Mouse (Mus musculus): ENCODE measurements around the gene Tarm1. TPM values are rescaled to one million over a fixed set of nuclear protein-coding genes. Genes with fewer than 3 reads are reported as not detected.

The Tarm1 gene
- polyA plus RNA-seq, 1 experiment, result not detected

DNA sequence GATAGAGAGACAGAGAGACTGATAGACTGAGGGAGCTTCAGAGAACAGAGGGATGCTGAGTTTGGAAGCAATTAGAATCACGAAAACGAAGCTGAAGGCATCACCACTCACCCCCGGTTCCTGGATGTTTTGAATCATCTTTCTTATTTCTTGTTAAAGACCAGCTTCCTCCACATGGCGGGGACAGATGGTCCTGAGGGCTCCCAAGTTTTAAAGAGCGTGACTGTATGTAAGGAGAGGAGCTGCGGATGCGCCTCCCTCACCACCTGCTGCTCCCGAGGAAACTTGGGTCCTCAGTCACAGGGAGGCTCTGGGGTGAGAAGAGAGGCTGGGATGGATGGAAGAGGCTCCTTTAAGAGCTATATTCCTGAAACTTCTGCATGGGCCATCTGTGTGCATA is 42.2 kb downstream of the Tarm1 start:
- no peak for TF ChIP-seq POLR2A (IDR thresholded peaks at IDR 0.05; ENCODE audit: insufficient read depth, low read depth, low read length)
- TF ChIP-seq CTCF (IDR thresholded peaks at IDR 0.05; ENCODE audit: insufficient read depth, low read depth, low read length), result no peak
- WGBS, result 87% methylated on average over 8 of the region's 8 CpGs
- Histone ChIP-seq H3K27ac (ENCODE audit: insufficient read depth, low read depth, low read length) (no peak overlapping the region), H3K4me1 (ENCODE audit: control insufficient read depth, insufficient read depth, low read length) (no peaks in the 10 kb centered on the region), H3K4me3 (ENCODE audit: insufficient read depth, low read depth, low read length) (no peak overlapping the region)

DNA sequence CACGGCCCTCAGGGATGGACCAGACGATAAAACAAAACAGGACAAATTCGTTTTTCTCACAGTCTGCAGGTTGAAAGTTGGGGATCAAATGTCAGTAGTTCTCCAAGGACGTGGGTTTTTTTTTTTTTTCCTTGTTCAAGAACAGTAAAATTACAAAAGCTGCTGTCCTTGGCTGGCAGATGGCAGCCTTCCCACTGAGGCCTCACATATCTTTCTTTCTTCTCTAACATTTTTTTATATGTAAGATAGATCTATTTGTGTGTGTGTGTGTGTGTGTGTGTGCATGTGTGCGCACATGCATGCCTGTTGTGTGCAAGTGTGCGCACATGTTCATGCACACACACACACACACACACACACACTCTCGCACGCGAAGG is 44.6 kb downstream of the Tarm1 start:
- Histone ChIP-seq H3K4me3 (ENCODE audit: insufficient read depth, low read depth, low read length) (no peak overlapping the region), H3K27ac (ENCODE audit: insufficient read depth, low read depth, low read length) (no peak overlapping the region), H3K4me1 (ENCODE audit: control insufficient read depth, insufficient read depth, low read length) (no peaks in the 10 kb centered on the region)
- WGBS, result 76% methylated on average over 9 of the region's 9 CpGs
- TF ChIP-seq CTCF (IDR thresholded peaks at IDR 0.05; ENCODE audit: insufficient read depth, low read depth, low read length) (no peak), POLR2A (IDR thresholded peaks at IDR 0.05; ENCODE audit: insufficient read depth, low read depth, low read length) (no peak)

DNA sequence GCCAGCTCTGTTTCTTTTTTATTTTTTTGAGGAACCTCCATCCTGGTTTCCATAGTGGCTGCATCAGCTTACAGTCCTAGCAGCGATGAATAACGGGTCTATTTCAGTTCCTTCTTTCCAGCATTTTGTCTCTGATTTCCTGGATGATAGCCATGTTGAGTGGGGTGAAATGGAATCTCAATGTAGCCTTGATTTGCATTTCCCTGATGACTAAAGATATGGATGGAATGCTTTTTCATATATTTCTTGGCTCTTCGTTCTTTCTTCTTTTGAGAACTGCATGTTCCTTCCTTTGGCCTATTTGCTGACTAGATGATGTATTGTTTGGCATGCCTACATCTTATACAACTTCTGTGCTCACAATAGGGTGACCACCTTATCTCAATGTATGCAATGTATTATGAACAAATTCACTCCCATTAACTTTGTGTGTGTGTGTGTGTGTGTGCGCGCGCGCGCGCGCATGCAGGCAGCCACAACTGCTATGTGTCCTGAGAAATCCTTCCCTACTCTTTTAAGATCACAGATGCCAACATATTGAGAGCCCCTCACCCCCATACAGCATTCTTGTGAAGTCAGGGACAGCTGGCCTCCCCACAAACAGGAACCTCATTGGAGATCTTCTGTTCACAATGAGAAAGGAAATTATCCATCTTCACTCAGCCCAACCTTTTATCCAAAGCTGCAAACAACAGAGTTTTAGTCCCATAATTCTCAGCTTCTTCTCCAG is 45.1 kb downstream of the Tarm1 start:
- no peaks in the 10 kb centered on the region for H3K4me1 ChIP-seq (ENCODE audit: control insufficient read depth, insufficient read depth, low read length)
- no peak for TF ChIP-seq POLR2A (IDR thresholded peaks at IDR 0.05; ENCODE audit: insufficient read depth, low read depth, low read length)
- no peak for TF ChIP-seq CTCF (IDR thresholded peaks at IDR 0.05; ENCODE audit: insufficient read depth, low read depth, low read length)
- H3K4me3 ChIP-seq (ENCODE audit: insufficient read depth, low read depth, low read length), result no peak overlapping the region
- no peak overlapping the region for H3K27ac ChIP-seq (ENCODE audit: insufficient read depth, low read depth, low read length)
- 91% methylated on average over 10 of the region's 10 CpGs for WGBS

DNA sequence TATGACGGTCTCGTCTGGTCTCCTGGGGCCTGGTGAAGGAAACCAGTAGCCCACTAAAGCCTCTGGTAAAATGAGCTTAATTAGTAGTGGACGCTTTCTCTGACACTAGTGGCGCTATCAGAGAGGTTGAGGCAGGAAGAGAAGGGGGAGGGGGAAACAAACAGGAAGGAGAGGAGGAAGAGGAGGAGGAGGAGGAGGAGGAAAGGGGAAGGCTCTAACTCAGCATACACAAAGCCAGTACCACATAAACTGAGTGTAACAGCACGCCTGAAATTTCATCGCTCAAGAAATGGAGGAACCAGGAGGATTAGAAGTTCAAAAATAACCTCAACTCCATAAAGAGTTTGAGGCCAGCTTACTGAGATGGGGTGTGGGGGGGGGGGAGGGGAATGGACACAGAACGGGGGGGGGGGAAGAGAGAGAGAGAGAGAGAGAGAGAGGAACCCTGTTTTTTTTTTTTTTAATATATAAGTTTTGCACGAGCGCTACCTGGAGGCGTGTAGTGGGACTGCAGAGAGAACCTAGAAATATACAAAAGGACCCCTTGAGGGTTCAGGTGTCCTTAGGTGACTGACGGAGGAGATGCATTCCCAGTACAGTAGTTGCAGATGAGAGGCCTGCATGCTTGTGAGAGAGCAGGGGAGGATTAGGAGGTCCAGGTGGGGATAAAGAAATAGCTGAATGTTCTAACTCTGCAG is 48.8 kb downstream of the Tarm1 start:
- Histone ChIP-seq H3K4me1 (ENCODE audit: control insufficient read depth, insufficient read depth, low read length) (peaks cover 5% of the 10 kb centered on the region; the same call in 1 of the 2 replicates), H3K4me3 (ENCODE audit: insufficient read depth, low read depth, low read length) (no peak overlapping the region), H3K27ac (ENCODE audit: insufficient read depth, low read depth, low read length) (no peak overlapping the region)
- no peak for TF ChIP-seq POLR2A (IDR thresholded peaks at IDR 0.05; ENCODE audit: insufficient read depth, low read depth, low read length)
- no peak for TF ChIP-seq CTCF (IDR thresholded peaks at IDR 0.05; ENCODE audit: insufficient read depth, low read depth, low read length)
- 54% methylated on average over 11 of the region's 11 CpGs for WGBS

DNA sequence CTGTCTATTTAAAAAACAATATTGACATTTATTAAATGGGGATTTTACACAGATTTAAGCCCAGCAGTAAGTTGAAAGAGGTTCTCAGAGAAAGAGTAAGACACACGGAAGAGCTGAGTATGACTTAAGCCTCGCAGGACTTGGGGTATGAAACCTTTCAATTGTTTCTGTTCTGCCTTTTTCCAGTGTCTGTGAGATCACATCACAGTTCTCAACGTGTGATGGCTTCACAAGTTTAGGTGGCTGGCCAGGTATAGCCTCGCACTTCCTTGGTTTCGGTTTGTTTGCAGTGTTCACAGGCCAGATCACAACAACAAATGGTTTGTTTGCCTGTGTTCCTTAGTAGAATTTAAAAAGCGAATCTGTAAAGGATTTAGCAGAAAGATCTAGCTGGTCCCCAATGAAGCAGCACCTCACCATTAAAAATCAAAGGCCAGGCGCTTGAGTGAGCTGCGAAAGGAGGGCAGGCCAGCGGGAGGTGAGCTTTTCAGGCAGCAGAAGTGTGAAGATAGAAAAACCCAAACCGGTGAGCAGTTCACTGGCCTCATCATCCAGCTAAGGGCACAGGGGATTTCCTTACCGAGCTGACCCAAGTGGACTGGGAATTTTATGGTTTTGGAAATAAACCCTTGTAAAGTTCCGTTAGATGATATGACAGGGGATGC is 49.5 kb downstream of the Tarm1 start:
- no peak for TF ChIP-seq CTCF (IDR thresholded peaks at IDR 0.05; ENCODE audit: insufficient read depth, low read depth, low read length)
- no peak for TF ChIP-seq POLR2A (IDR thresholded peaks at IDR 0.05; ENCODE audit: insufficient read depth, low read depth, low read length)
- H3K27ac ChIP-seq (ENCODE audit: insufficient read depth, low read depth, low read length), result no peak overlapping the region
- H3K4me3 ChIP-seq (ENCODE audit: insufficient read depth, low read depth, low read length), result no peak overlapping the region
- peaks cover 5% of the 10 kb centered on the region; the same call in 1 of the 2 replicates for H3K4me1 ChIP-seq (ENCODE audit: control insufficient read depth, insufficient read depth, low read length)
- 78% methylated on average over 12 of the region's 12 CpGs for WGBS

DNA sequence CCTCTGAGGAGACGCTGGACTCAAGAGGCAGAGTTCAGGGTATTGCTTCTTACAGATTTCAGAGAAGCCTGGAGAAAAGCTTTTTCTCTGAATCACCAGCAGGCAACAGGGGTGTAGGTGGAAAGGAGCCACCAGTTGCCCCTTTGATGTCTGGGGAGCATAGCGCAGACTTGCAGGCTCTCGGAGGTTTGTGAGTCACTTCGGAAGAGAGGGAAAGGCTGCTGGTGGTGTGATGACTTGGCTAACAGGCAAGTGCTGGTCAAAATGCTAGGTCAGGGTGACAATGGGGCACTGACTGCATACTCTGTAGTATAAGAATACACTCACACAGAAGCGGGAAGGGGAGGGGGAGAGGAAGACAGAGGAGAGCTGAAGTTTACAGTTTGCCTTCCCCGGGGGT is 51.3 kb downstream of the Tarm1 start:
- Histone ChIP-seq H3K4me1 (ENCODE audit: control insufficient read depth, insufficient read depth, low read length) (peaks cover 5% of the 10 kb centered on the region; the same call in 1 of the 2 replicates), H3K4me3 (ENCODE audit: insufficient read depth, low read depth, low read length) (no peak overlapping the region), H3K27ac (ENCODE audit: insufficient read depth, low read depth, low read length) (no peak overlapping the region)
- WGBS, result 37% methylated on average over 6 of the region's 6 CpGs
- TF ChIP-seq CTCF (IDR thresholded peaks at IDR 0.05; ENCODE audit: insufficient read depth, low read depth, low read length), result no peak
- no peak for TF ChIP-seq POLR2A (IDR thresholded peaks at IDR 0.05; ENCODE audit: insufficient read depth, low read depth, low read length)

DNA sequence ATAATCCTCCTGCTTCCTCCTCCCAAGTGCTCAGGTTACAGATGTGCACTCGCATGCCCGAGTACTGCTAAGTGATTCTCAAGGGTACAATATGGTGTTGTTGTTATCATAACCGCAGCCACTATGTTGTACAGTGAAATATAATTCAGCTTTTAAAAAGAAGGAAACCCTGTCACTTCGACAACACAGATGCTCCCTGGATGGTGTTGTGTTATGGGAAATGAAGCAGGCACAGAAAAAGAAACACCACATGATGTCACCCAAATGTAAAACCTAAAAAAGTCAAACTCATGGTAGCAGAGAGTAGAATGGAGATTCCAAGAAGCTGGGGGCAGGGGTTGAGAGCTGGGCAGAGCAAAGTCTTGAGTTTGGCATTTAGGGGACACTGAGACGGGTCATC is 51.8 kb downstream of the Tarm1 start:
- Histone ChIP-seq H3K27ac (ENCODE audit: insufficient read depth, low read depth, low read length) (no peak overlapping the region), H3K4me1 (ENCODE audit: control insufficient read depth, insufficient read depth, low read length) (peaks cover 5% of the 10 kb centered on the region; the same call in 1 of the 2 replicates), H3K4me3 (ENCODE audit: insufficient read depth, low read depth, low read length) (no peak overlapping the region)
- TF ChIP-seq CTCF (IDR thresholded peaks at IDR 0.05; ENCODE audit: insufficient read depth, low read depth, low read length) (no peak), POLR2A (IDR thresholded peaks at IDR 0.05; ENCODE audit: insufficient read depth, low read depth, low read length) (no peak)
- WGBS, result 69% methylated on average over 5 of the region's 5 CpGs

DNA sequence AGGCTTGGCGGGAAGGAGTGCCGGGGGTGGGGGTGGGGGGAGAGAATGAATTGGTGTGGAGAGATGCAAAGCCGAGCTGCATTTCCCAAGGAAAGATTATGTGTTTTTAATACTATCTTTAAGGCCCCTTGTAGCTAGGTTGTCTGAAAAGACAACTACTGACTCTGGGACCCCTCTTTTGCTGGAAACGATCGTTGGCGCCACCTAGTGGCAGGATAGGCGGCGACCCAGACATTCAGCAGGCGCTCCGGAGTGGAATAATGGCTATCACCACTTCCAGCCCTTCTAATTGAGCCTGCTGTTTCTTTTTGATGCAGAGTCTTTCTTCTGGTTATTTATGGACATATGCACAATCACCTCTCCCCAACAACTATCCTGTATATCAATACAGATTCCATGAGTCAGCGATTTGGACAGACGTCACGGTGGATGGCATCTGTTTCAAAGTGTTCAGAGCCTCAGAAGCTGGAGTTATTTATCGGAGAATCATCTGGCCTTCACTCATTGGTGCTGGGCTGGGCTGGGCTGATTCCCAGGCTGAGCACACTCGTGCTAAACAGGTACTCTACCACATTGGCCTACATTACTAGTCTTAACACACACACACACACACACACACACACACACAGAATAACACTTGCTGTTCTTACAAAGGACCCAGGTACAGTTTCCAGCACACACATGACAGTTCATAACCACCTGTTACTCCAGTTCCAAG is 53.5 kb downstream of the Tarm1 start:
- Histone ChIP-seq H3K4me1 (ENCODE audit: control insufficient read depth, insufficient read depth, low read length) (peaks cover 6% of the 10 kb centered on the region; the same call in 1 of the 2 replicates), H3K4me3 (ENCODE audit: insufficient read depth, low read depth, low read length) (no peak overlapping the region), H3K27ac (ENCODE audit: insufficient read depth, low read depth, low read length) (no peak overlapping the region)
- 18% methylated on average over 15 of the region's 15 CpGs for WGBS
- TF ChIP-seq CTCF (IDR thresholded peaks at IDR 0.05; ENCODE audit: insufficient read depth, low read depth, low read length), result peak; percentile 84
- no peak for TF ChIP-seq POLR2A (IDR thresholded peaks at IDR 0.05; ENCODE audit: insufficient read depth, low read depth, low read length)

All from olfactory bulb, adult 2 months (tissue).